Mouse (Mus musculus): ENCODE measurements around the gene Hexim1. TPM values are rescaled to one million over a fixed set of nuclear protein-coding genes. Genes with fewer than 3 reads are reported as not detected.

Hexim1 gene
- polyA plus RNA-seq (2012; rRNA removed): 16.3 and 21.3 TPM in 2 replicates

GRCm38 (mm10) chr11:103116008-103116818 is at the start of gene Hexim1:
Gene Hexim1, plus strand, starts transcription at chr11:103116231.
- peak; percentile 96 for DNase-seq (ENCODE audit: low read depth)

DNA sequence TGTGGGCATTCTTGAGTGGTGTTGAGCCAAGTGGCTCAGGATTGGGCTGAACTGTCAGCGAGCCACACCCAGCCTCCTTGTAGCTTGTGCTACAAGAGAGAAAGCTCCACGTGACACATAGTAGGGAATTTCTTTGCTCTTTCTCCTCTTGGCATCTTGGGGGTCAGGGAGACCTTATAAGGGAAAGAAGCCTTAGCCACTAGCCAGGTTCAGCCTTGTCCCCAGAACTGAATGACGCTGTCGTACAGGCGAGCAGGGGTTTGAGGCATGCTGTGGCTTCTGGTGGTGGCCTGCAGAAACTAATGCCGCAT is 49.0 kb upstream of the Hexim1 start:
- no peak for DNase-seq (ENCODE audit: low read depth)

- no peak for DNase-seq (ENCODE audit: low read depth)
These were observed 48.5 kb upstream of the Hexim1 start for GRCm38 (mm10) chr11:103067457-103068001.

DNA sequence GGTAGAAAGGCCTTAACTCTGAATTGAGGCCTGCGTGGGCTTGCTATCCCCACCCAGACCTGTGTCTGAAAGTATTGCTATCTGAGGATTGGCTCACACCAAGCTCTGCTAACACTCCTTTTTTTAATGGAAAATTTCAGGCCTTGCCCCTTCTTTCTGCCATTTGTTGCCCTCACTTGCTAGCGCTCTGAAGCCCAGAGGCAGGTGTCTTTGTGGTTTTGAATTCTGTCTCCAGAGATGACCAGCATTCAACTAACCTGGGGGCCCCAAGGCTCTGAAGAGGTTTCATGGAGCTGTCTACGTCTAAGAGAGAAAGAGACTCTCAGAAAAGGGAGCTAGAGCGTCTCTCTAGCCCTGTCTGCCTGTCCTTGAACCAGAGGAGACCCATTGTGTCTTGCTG is 47.8 kb upstream of the Hexim1 start:
- DNase-seq (ENCODE audit: low read depth): no peak

DNA sequence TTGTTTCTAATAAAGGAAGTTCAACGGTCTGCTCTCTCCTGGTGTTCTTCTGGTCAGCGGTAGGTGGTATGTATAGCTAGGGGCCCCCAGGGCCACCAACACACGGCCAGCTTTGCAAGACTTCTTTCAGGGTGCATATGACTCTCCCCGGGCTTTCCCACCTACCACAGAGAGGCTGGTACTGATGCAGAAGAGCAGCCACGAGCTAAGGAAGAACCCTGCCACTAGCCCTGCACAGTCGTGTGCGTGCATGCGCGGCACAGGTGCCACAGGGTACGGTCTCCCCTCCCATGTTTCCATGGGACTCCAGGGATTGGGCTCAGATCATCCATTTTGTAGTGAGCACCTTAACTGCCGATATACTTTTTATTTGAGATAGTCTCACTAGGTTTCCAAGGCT is 47.1 kb upstream of the Hexim1 start:
- DNase-seq (ENCODE audit: low read depth): no peak

DNA sequence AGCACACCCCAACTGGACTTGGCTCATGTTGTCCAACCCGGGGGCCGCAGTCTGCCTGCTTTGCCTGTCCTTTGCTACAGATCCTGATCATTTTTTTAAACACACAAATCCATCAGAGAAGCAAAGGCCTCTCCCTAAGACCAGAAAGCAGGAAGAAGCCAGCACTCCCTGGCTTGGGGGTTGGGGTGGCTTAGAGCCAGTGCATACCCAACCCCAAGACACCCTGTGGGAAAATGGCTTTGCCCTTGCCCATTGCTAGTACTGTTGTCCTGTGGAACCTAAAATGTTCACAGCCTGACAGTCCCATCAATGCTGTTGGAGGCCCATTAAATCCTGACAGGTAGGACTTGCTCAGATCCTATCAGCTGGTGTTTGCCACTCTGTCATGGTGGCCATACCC is 46.3 kb upstream of the Hexim1 start:
- no peak for DNase-seq (ENCODE audit: low read depth)

GRCm38 (mm10) chr11:103070322-103070880 is 45.6 kb upstream of the Hexim1 start:
- no peak for DNase-seq (ENCODE audit: low read depth)

- DNase-seq (ENCODE audit: low read depth): no peak
These were observed 42.4 kb upstream of the Hexim1 start for GRCm38 (mm10) chr11:103073671-103074070.

GRCm38 (mm10) chr11:103074121-103074650 is 41.8 kb upstream of the Hexim1 start:
- DNase-seq (ENCODE audit: low read depth): no peak

GRCm38 (mm10) chr11:103074796-103075323 is 41.2 kb upstream of the Hexim1 start:
- DNase-seq (ENCODE audit: low read depth): no peak

DNA sequence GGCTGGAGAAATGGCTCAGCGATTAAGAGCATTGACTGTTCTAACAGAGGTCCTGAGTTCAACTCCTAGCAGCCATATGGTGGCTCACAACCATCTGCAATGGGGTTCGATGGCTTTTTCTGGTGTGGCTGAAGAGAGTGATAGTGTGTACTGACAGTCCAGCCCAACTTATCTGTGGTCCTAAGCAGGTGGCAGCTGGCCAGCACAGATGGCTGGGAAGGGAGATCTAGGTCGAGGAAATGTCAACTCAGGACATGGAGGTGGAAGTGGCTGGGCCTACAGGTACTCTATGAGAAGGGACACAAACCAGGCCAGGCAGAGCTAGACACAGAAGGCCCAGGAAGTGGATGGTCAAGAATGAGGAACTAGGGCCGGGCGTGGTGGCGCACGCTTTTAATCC is 40.0 kb upstream of the Hexim1 start:
- DNase-seq (ENCODE audit: low read depth): no peak

DNA sequence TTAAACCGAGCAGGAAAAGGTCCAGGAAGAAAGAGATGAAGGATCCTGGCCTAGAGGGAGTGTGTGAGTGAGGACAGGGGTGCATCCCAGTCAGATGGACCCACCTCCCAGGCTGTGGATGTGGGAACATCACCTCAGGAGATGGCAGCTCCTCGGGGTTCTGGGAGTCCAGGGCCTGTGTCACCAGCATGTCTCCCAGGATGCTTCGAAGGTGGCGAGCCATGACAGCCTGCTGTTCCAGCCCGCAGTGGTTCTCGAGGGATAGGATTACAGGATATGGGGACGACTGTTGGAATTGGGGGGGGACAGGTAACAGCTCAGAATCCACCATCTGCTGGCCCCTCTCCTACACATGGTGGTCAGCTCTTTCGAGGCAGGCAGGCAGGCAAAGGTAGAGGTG is 39.5 kb upstream of the Hexim1 start:
- DNase-seq (ENCODE audit: low read depth): no peak

GRCm38 (mm10) chr11:103078131-103078530 is 37.9 kb upstream of the Hexim1 start:
- DNase-seq (ENCODE audit: low read depth): no peak

- DNase-seq (ENCODE audit: low read depth): no peak
These were observed 35.5 kb upstream of the Hexim1 start for GRCm38 (mm10) chr11:103080323-103081091.

DNA sequence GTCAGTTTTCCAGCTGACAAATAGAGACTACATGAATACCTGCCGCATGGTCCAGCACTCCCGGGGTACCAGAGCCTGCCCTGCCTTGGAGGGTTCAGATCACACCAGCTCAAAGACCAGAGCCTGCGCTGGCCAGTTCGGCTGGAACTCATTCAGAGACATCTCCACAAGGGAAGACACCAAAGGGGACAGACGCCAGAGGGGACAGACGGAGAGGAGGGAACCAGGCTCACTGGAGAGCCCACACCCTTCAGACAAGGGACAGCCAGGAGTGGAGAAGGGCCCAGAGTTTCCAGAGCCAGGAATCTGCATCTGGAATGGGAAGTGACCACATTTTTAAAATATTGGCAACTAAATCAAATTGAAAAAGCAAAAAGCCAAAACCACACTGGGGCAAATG is 34.4 kb upstream of the Hexim1 start:
- DNase-seq (ENCODE audit: low read depth): no peak

GRCm38 (mm10) chr11:103093306-103093705 is 22.7 kb upstream of the Hexim1 start:
- DNase-seq (ENCODE audit: low read depth): no peak

- no peak for DNase-seq (ENCODE audit: low read depth)
These were observed 21.9 kb upstream of the Hexim1 start for GRCm38 (mm10) chr11:103093862-103094833.

- DNase-seq (ENCODE audit: low read depth): no peak
These were observed 20.8 kb upstream of the Hexim1 start for GRCm38 (mm10) chr11:103095107-103095670.

DNA sequence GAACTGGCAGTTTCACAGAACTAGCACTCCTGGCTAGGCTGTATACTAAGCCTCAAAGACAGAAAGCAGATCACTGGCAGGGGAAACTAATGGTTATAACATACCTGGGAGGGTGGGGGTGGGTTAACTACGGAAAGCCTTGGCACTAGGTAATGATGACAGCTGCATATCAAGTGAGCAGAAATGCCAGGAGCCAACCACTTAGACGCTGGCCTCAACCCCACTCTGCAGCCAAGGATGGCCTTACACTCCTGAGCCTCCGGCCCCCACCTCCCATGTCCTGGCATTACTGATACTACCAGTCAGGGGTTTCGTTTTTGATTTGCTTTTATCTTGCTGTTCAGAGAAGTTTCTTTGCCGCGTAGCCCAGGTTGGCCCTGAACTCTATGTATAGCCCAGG is 20.2 kb upstream of the Hexim1 start:
- DNase-seq (ENCODE audit: low read depth): no peak

Data from gonadal fat pad, adult 2 months (tissue).